Mouse (Mus musculus): ENCODE measurements around the gene Snap23. TPM values are rescaled to one million over a fixed set of nuclear protein-coding genes. Genes with fewer than 3 reads are reported as not detected.

Snap23 gene
- polyA plus RNA-seq, 1 experiment from 2014 or later = 18.4 TPM

- peaks cover 3% of the 10 kb centered on the region; the same call in 1 of the 2 replicates for H3K4me1 ChIP-seq (ENCODE audit: control insufficient read depth, insufficient read depth, low read depth, low read length)
- WGBS = 96% methylated on average over 2 of the region's 2 CpGs
- ATAC-seq = no peak
- no peak overlapping the region for H3K27ac ChIP-seq (ENCODE audit: low read depth, low read length)
- no peaks in the 10 kb centered on the region for H3K9me3 ChIP-seq (ENCODE audit: control insufficient read depth, low read length)
- H3K9ac ChIP-seq (ENCODE audit: low read depth, low read length) = no peak overlapping the region
- no peaks in the 10 kb centered on the region for H3K36me3 ChIP-seq (ENCODE audit: control insufficient read depth, insufficient read depth, low read length)
- no peaks in the 10 kb centered on the region for H3K27me3 ChIP-seq (replicated peaks; ENCODE audit: control insufficient read depth, insufficient read depth, low read length)
- H3K4me2 ChIP-seq (ENCODE audit: low read length) = no peak overlapping the region
- no peak overlapping the region for H3K4me3 ChIP-seq (ENCODE audit: low read length)
These were observed 64.0 kb downstream of the Snap23 start for GRCm38 (mm10) chr2:120631521-120631920.

GRCm38 (mm10) chr2:120631957-120632356, 64.5 kb downstream of the Snap23 start:
- no peaks in the 10 kb centered on the region for H3K27me3 ChIP-seq (replicated peaks; ENCODE audit: control insufficient read depth, insufficient read depth, low read length)
- H3K4me1 ChIP-seq (ENCODE audit: control insufficient read depth, insufficient read depth, low read depth, low read length) = peaks cover 3% of the 10 kb centered on the region; the same call in 1 of the 2 replicates
- no peaks in the 10 kb centered on the region for H3K9me3 ChIP-seq (ENCODE audit: control insufficient read depth, low read length)
- no peak overlapping the region for H3K27ac ChIP-seq (ENCODE audit: low read depth, low read length)
- no peak overlapping the region for H3K4me3 ChIP-seq (ENCODE audit: low read length)
- no peak overlapping the region for H3K4me2 ChIP-seq (ENCODE audit: low read length)
- 78% methylated on average over 4 of the region's 4 CpGs for WGBS
- H3K9ac ChIP-seq (ENCODE audit: low read depth, low read length) = no peak overlapping the region
- no peaks in the 10 kb centered on the region for H3K36me3 ChIP-seq (ENCODE audit: control insufficient read depth, insufficient read depth, low read length)
- no peak for ATAC-seq

GRCm38 (mm10) chr2:120640835-120641234, 73.4 kb downstream of the Snap23 start:
- Histone ChIP-seq H3K4me1 (ENCODE audit: control insufficient read depth, insufficient read depth, low read depth, low read length) (no peaks in the 10 kb centered on the region), H3K27ac (ENCODE audit: low read depth, low read length) (no peak overlapping the region), H3K9ac (ENCODE audit: low read depth, low read length) (no peak overlapping the region), H3K4me2 (ENCODE audit: low read length) (no peak overlapping the region), H3K4me3 (ENCODE audit: low read length) (no peak overlapping the region), H3K27me3 (replicated peaks; ENCODE audit: control insufficient read depth, insufficient read depth, low read length) (no peaks in the 10 kb centered on the region), H3K36me3 (ENCODE audit: control insufficient read depth, insufficient read depth, low read length) (no peaks in the 10 kb centered on the region), H3K9me3 (ENCODE audit: control insufficient read depth, low read length) (no peaks in the 10 kb centered on the region)
- WGBS = 89% methylated on average over 8 of the region's 8 CpGs
- ATAC-seq = no peak

- no peak overlapping the region for H3K9ac ChIP-seq (ENCODE audit: low read depth, low read length)
- 41% methylated on average over 7 of the region's 7 CpGs for WGBS
- no peaks in the 10 kb centered on the region for H3K9me3 ChIP-seq (ENCODE audit: control insufficient read depth, low read length)
- no peak overlapping the region; the same call in none of the 2 replicates for H3K27ac ChIP-seq (ENCODE audit: low read depth, low read length)
- H3K4me1 ChIP-seq (ENCODE audit: control insufficient read depth, insufficient read depth, low read depth, low read length) = no peaks in the 10 kb centered on the region
- no peak overlapping the region for H3K4me2 ChIP-seq (ENCODE audit: low read length)
- no peaks in the 10 kb centered on the region for H3K36me3 ChIP-seq (ENCODE audit: control insufficient read depth, insufficient read depth, low read length)
- H3K27me3 ChIP-seq (replicated peaks; ENCODE audit: control insufficient read depth, insufficient read depth, low read length) = no peaks in the 10 kb centered on the region
- H3K4me3 ChIP-seq (ENCODE audit: low read length) = no peak overlapping the region
- ATAC-seq = peak; percentile 65; the same call in 1 of the 2 replicates
These were observed 76.4 kb downstream of the Snap23 start for GRCm38 (mm10) chr2:120643836-120644235.

- Histone ChIP-seq H3K4me2 (ENCODE audit: low read length) (no peak overlapping the region), H3K4me1 (ENCODE audit: control insufficient read depth, insufficient read depth, low read depth, low read length) (no peaks in the 10 kb centered on the region), H3K27me3 (replicated peaks; ENCODE audit: control insufficient read depth, insufficient read depth, low read length) (no peaks in the 10 kb centered on the region), H3K9me3 (ENCODE audit: control insufficient read depth, low read length) (no peaks in the 10 kb centered on the region), H3K9ac (ENCODE audit: low read depth, low read length) (no peak overlapping the region), H3K36me3 (ENCODE audit: control insufficient read depth, insufficient read depth, low read length) (no peaks in the 10 kb centered on the region), H3K27ac (ENCODE audit: low read depth, low read length) (no peak overlapping the region), H3K4me3 (ENCODE audit: low read length) (no peak overlapping the region)
- 74% methylated on average over 4 of the region's 4 CpGs for WGBS
- ATAC-seq = no peak
These were observed 79.3 kb downstream of the Snap23 start for GRCm38 (mm10) chr2:120646777-120647176.

Other genes with a start within 250 kb of the Snap23 start
- gene Vps39, start 214.5 kb upstream of the Snap23 start, polyA plus RNA-seq (2015; fragmentation: Nextera tagmentation; extraction: Ambion mirVana) = 43.0 and 44.5 TPM in 2 replicates
- 10.2 and 11.4 TPM in 2 replicates for gene Ganc, start 163.8 kb upstream of the Snap23 start, polyA plus RNA-seq (2015; fragmentation: Nextera tagmentation; extraction: Ambion mirVana)
- gene Tmem87a, start 163.6 kb upstream of the Snap23 start, polyA plus RNA-seq (2015; fragmentation: Nextera tagmentation; extraction: Ambion mirVana) = 6.3 and 7.2 TPM in 2 replicates
- 0.54 and 0.79 TPM in 2 replicates for gene Capn3, start 111.7 kb upstream of the Snap23 start, polyA plus RNA-seq (2015; fragmentation: Nextera tagmentation; extraction: Ambion mirVana)
- 31.7 and 33.1 TPM in 2 replicates for gene Zfp106, start 3.8 kb upstream of the Snap23 start, polyA plus RNA-seq (2015; fragmentation: Nextera tagmentation; extraction: Ambion mirVana)
- 25.3 and 26.8 TPM in 2 replicates for gene Haus2, start 41.7 kb downstream of the Snap23 start, polyA plus RNA-seq (2015; fragmentation: Nextera tagmentation; extraction: Ambion mirVana)
- gene Lrrc57, start 41.8 kb downstream of the Snap23 start, polyA plus RNA-seq (2015; fragmentation: Nextera tagmentation; extraction: Ambion mirVana) = 35.8 and 37.6 TPM in 2 replicates
- 3.3 and 3.5 TPM in 2 replicates for gene Stard9, start 61.5 kb downstream of the Snap23 start, polyA plus RNA-seq (2015; fragmentation: Nextera tagmentation; extraction: Ambion mirVana)

Data from hindbrain, embryonic 16.5 days (tissue).